Mouse (Mus musculus): ENCODE results near the gene Cenpv.

DNA sequence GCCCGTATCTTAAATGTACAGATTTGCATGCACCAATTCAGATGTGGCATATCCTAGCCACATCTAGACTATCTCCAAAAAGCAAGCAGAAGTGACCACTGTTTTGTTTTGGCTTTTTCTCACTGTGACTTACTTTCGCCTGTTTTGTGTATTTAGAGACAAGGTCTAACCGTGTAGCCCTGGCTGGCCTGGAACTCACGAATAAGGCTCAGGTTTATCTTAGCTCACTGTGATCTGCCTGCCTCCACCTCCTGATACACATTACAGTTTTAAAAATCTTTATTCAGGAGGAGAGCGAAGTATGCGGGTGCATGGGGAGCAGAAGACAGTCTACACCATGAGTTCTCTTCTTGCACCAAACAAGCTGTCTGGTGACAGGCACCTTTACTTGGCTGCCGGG lies 1.1 kb upstream of the Cenpv start:
- TF ChIP-seq EP300 (IDR thresholded peaks at IDR 0.05; ENCODE audit: low read depth) (no peak), CTCF (IDR thresholded peaks at IDR 0.05; ENCODE audit: low read depth) (no peak)
